Mouse (Mus musculus): ENCODE data around the gene Gm49601.

DNA sequence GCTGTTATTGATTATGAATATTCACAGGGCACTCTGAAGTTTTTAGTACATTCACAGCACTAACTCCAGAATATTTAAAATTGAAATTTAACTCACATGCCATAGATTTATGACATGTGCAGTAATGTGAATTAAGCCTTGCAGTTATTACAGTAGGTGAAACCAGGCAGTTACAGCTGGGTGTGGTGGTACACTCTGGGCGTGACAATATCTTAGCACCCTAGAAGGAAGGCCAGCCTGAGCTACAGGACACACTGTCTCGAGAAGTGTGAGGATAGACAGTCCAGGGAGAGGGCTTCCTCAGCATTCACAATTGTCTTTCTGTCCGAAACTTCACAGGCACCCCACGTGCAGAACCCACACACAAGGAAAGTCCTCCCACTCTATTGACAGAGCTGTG lies 18.3 kb upstream of the Gm49601 start:
- no peak for TF ChIP-seq POLR2A (IDR thresholded peaks at IDR 0.05; ENCODE audit: extremely low read depth, insufficient read depth, low read length)
- TF ChIP-seq CTCF (IDR thresholded peaks at IDR 0.05; ENCODE audit: low read depth, low read length), result no peak

Measured in liver, adult 2 months (tissue).